Mouse (Mus musculus): Measurements from ENCODE around the gene Ppm1a.

DNA sequence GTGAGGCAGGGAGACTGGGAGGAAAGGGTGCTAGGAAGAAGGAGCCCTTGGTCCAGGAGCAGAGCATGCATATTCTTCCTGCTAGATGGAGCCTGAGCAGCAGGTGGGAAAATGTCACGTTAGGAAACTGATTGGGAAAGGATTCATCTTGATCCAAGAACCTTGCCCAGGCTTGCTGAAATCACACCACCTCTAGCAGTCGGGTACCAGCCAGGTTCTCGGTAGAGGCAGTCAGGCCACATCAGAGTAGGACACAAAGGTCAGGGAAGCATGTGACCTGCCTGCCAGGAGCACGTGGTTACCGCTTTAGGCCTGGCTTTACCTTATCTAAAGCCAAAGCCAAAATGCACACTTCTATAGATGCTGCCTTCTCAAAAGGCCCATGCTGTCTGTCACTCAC, 35.5 kb upstream of the Ppm1a start:
- TF ChIP-seq CTCF (IDR thresholded peaks at IDR 0.05; ENCODE audit: low read depth, low read length) (no peak), GATA1 (IDR thresholded peaks at IDR 0.05; ENCODE audit: borderline replicate concordance, low read length) (no peak)

All from G1E (cell line).